Mouse (Mus musculus) embryonic facial prominence, embryonic 11.5 days (tissue): Measurements from ENCODE around the gene Spop. TPM values are rescaled to one million over a fixed set of nuclear protein-coding genes. Genes with fewer than 3 reads are reported as not detected.

Experiments
- ATAC-seq: fragments of 200-750 bp; cut with Nextera tagmentation; replicated peaks from 2 replicates; pipeline ENCODE4 v1.8.0; 2017; ENCODE audit warnings: low read depth; ENCODE audit not compliant: insufficient number of reproducible peaks, low FRiP score, low TSS enrichment
- DNase-seq: peaks from one replicate; pipeline ENCODE4 v3.0.0-alpha.2; 2015; ENCODE audit warnings: low spot score
- H3K27ac ChIP-seq: fragments of 300-500 bp; sonication (generic); replicated peaks from 2 replicates; pipeline ENCODE4 v1.5.1; 2014; ENCODE audit warnings: mild to moderate bottlenecking, low read depth, low read length, control low read depth
- H3K27me3 ChIP-seq: fragments of 300-500 bp; sonication (generic); 2 replicates; pipeline ENCODE4 v1.6.1; 2014; ENCODE audit warnings: mild to moderate bottlenecking, low read length, moderate library complexity, mixed read lengths; ENCODE audit not compliant: control insufficient read depth, insufficient read depth
- H3K36me3 ChIP-seq: fragments of 300-500 bp; sonication (generic); replicated peaks from 2 replicates; pipeline ENCODE4 v1.6.1; 2014; ENCODE audit warnings: low read depth, mild to moderate bottlenecking, low read length, moderate library complexity, mixed read lengths; ENCODE audit not compliant: control insufficient read depth, insufficient read depth
- H3K4me1 ChIP-seq: fragments of 300-500 bp; sonication (generic); 2 replicates; pipeline ENCODE4 v1.6.1; 2014; ENCODE audit warnings: low read length, mixed read lengths; ENCODE audit not compliant: control insufficient read depth, insufficient read depth
- H3K4me2 ChIP-seq: fragments of 300-500 bp; sonication (generic); 2 replicates; pipeline ENCODE4 v1.6.1; 2014; ENCODE audit warnings: low read depth, mild to moderate bottlenecking, control low read depth, low read length, moderate library complexity
- H3K4me3 ChIP-seq: fragments of 300-500 bp; sonication (generic); 2 replicates; pipeline ENCODE4 v1.5.1; 2014; ENCODE audit warnings: low read depth, low read length, control low read depth
- H3K9ac ChIP-seq: fragments of 300-500 bp; sonication (generic); replicated peaks from 2 replicates; pipeline ENCODE4 v1.6.1; 2014; ENCODE audit warnings: mild to moderate bottlenecking, control low read depth, low read length
- H3K9me3 ChIP-seq: fragments of 300-500 bp; sonication (generic); replicated peaks from 2 replicates; pipeline ENCODE4 v1.6.1; 2016; ENCODE audit warnings: mild to moderate bottlenecking, low read length, inconsistent platforms, mixed read lengths; ENCODE audit not compliant: control insufficient read depth
- WGBS: fragments of 180-500 bp; shearing (Covaris S2); extraction: QIAGEN DNeasy Blood & Tissue Kit; methylation state at CpG from one replicate; pipeline ENCODE4 v1.1.7; 2014; 5-methylcytosine and 5-hydroxymethylcytosine counted together
- polyA plus RNA-seq: library from polyadenylated mRNA; unstranded; fragments of >200 nt; fragmentation: Nextera tagmentation; extraction: Ambion mirVana; gene quantifications from 2 replicates; pipeline ENCODE4 v1.2.1, GENCODE M21; 2014

Spop gene
- polyA plus RNA-seq, 1 experiment from 2014 or later: 95.3 TPM

DNA sequence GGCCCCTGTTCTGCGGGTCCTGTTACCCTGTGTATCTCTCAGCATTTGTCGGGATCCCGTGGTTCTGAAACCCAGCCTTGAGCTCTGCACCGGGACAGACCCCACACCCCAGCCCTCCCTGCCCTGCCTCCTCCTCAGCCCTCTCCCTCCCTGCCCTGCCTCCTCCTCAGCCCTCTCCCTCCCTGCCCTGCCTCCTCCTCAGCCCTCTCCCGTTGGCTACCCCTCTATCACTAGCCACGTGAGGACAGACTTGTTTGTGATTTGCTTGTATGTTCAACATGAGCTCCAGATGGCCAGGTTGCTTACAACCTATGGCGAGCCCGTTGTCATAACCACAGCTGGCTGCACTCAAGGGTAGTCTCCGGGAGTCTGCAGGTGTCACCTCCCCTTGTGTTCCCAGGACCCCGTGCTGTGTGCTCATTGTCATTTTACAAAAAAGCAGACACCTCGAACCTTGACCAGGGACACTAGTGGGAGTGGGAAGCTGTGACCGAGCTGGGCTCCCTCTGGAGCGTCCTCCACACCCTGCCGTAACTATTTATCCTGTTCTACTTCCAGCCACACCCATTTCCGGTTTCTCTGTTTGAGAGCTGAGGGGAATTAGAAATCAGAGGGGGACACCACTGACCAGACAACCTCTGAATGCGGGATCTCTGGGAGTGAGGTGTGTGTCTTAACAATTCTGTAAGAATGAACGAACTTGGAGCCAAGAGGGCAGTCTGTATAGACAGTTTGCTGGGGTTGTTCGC is 126.9 kb downstream of the Spop start:
- WGBS: 34% methylated on average over 18 of the region's 18 CpGs
- Histone ChIP-seq H3K9ac (no peak overlapping the region), H3K27ac (no peak overlapping the region), H3K4me3 (no peak overlapping the region), H3K4me1 (no peaks in the 10 kb centered on the region), H3K9me3 (no peaks in the 10 kb centered on the region), H3K36me3 (no peaks in the 10 kb centered on the region), H3K27me3 (no peaks in the 10 kb centered on the region), H3K4me2 (peak overlapping the region; percentile 13; the same call in 1 of the 2 replicates)
- DNase-seq (no peak), ATAC-seq (no peak)

Other genes with a start within 250 kb of the Spop start
- gene Tac4, start 152.6 kb upstream of the Spop start, polyA plus RNA-seq: not detected in 2 replicates
- gene Kat7, start 103.8 kb upstream of the Spop start, polyA plus RNA-seq: 81.9 and 87.9 TPM in 2 replicates
- 14.1 and 15.0 TPM in 2 replicates for gene Fam117a, start 77.1 kb upstream of the Spop start, polyA plus RNA-seq
- gene Slc35b1, start 29.4 kb upstream of the Spop start, polyA plus RNA-seq: 125 and 134 TPM in 2 replicates
- 0.61 and 0.98 TPM in 2 replicates for gene Nxph3, start 100.5 kb downstream of the Spop start, polyA plus RNA-seq
- 13.7 and 13.9 TPM in 2 replicates for gene Ngfr, start 173.7 kb downstream of the Spop start, polyA plus RNA-seq